Mouse (Mus musculus): ENCODE results near the gene Hnrnph2. TPM values are rescaled to one million over a fixed set of nuclear protein-coding genes. Genes with fewer than 3 reads are reported as not detected.
A peak's percentile ranks its signal among the peaks of the same experiment; 100 is the strongest.

Hnrnph2 gene
- total and polyA plus RNA-seq, 2 experiments from 2014 or later: 35.9 to 131 TPM

- DNase-seq (ENCODE audit: low spot score) (no peak), ATAC-seq (no peak)
- Histone ChIP-seq H3K4me2 (ENCODE audit: low read depth, low read length) (no peak overlapping the region), H3K9ac (replicated peaks; ENCODE audit: low read length) (no peak overlapping the region), H3K27me3 (ENCODE audit: insufficient read depth, low read length) (no peaks in the 10 kb centered on the region), H3K4me3 (ENCODE audit: low read length) (no peak overlapping the region), H3K9me3 (ENCODE audit: low read length) (no peaks in the 10 kb centered on the region), H3K27ac (no peak overlapping the region), H3K4me1 (ENCODE audit: insufficient read depth, low read length) (no peaks in the 10 kb centered on the region), H3K36me3 (ENCODE audit: insufficient read depth, low read length) (no peaks in the 10 kb centered on the region)
- 85% methylated on average over 14 of the region's 14 CpGs for WGBS
- no peak for TF ChIP-seq CTCF (IDR thresholded peaks at IDR 0.05; ENCODE audit: low read depth)
These were observed 20.3 kb upstream of the Hnrnph2 start for GRCm38 (mm10) chrX:134580528-134581305.

GRCm38 (mm10) chrX:134582270-134582669, 18.7 kb upstream of the Hnrnph2 start:
- DNase-seq (ENCODE audit: low spot score) (no peak), ATAC-seq (no peak)
- no peak for TF ChIP-seq CTCF (IDR thresholded peaks at IDR 0.05; ENCODE audit: low read depth)
- H3K4me1 ChIP-seq (ENCODE audit: insufficient read depth, low read length): no peaks in the 10 kb centered on the region
- no peak overlapping the region for H3K4me2 ChIP-seq (ENCODE audit: low read depth, low read length)
- no peaks in the 10 kb centered on the region for H3K36me3 ChIP-seq (ENCODE audit: insufficient read depth, low read length)
- 79% methylated on average over 11 of the region's 11 CpGs for WGBS
- no peak overlapping the region for H3K27ac ChIP-seq
- H3K9me3 ChIP-seq (ENCODE audit: low read length): no peaks in the 10 kb centered on the region
- H3K9ac ChIP-seq (replicated peaks; ENCODE audit: low read length): no peak overlapping the region
- no peak overlapping the region for H3K4me3 ChIP-seq (ENCODE audit: low read length)
- H3K27me3 ChIP-seq (ENCODE audit: insufficient read depth, low read length): no peaks in the 10 kb centered on the region

- DNase-seq (ENCODE audit: low spot score) (no peak), ATAC-seq (no peak)
- Histone ChIP-seq H3K4me3 (ENCODE audit: low read length) (no peak within 1 kb of the TSS), H3K4me2 (ENCODE audit: low read depth, low read length) (no peak within 1 kb of the TSS), H3K27ac (no peak within 1 kb of the TSS), H3K27me3 (ENCODE audit: insufficient read depth, low read length) (no peaks in the 10 kb centered on the region), H3K36me3 (ENCODE audit: insufficient read depth, low read length) (no peaks in the 10 kb centered on the region), H3K9ac (replicated peaks; ENCODE audit: low read length) (no peak within 1 kb of the TSS), H3K4me1 (ENCODE audit: insufficient read depth, low read length) (no peaks in the 10 kb centered on the region), H3K9me3 (ENCODE audit: low read length) (no peaks in the 10 kb centered on the region)
- 80% methylated on average over 11 of the region's 11 CpGs for WGBS
- TF ChIP-seq CTCF (IDR thresholded peaks at IDR 0.05; ENCODE audit: low read depth): no peak
These were observed 17.9 kb upstream of the Hnrnph2 start, which contains the start of gene Btk for GRCm38 (mm10) chrX:134582888-134583669. Gene Btk (minus strand): TSS chrX:134583570.

GRCm38 (mm10) chrX:134585103-134586002, 15.6 kb upstream of the Hnrnph2 start, which contains the start of gene Rpl36a:
Gene Rpl36a (plus strand): TSS chrX:134585654.
- H3K9ac ChIP-seq (replicated peaks; ENCODE audit: low read length): peak within 1 kb of the TSS; percentile 52
- ATAC-seq (peak; percentile 99), DNase-seq (ENCODE audit: low spot score) (peak; percentile 94)
- H3K27ac ChIP-seq: peak within 1 kb of the TSS; percentile 71
- H3K4me3 ChIP-seq (ENCODE audit: low read length): peak within 1 kb of the TSS; percentile 44
- peak; percentile 73 for TF ChIP-seq CTCF (IDR thresholded peaks at IDR 0.05; ENCODE audit: low read depth)
- no peaks in the 10 kb centered on the region for H3K9me3 ChIP-seq (ENCODE audit: low read length)
- 29% methylated on average over 45 of the region's 45 CpGs for WGBS
- H3K27me3 ChIP-seq (ENCODE audit: insufficient read depth, low read length): no peaks in the 10 kb centered on the region
- no peaks in the 10 kb centered on the region; the same call in 1 of the 2 replicates for H3K36me3 ChIP-seq (ENCODE audit: insufficient read depth, low read length)
- H3K4me1 ChIP-seq (ENCODE audit: insufficient read depth, low read length): no peaks in the 10 kb centered on the region
- H3K4me2 ChIP-seq (ENCODE audit: low read depth, low read length): peak within 1 kb of the TSS; percentile 58

- H3K4me1 ChIP-seq (ENCODE audit: insufficient read depth, low read length): no peaks in the 10 kb centered on the region
- 53% methylated on average over 8 of the region's 8 CpGs for WGBS
- peak overlapping the region; percentile 52 for H3K9ac ChIP-seq (replicated peaks; ENCODE audit: low read length)
- peak overlapping the region; percentile 44 for H3K4me3 ChIP-seq (ENCODE audit: low read length)
- no peak for TF ChIP-seq CTCF (IDR thresholded peaks at IDR 0.05; ENCODE audit: low read depth)
- ATAC-seq (no peak), DNase-seq (ENCODE audit: low spot score) (no peak)
- H3K27ac ChIP-seq: peak overlapping the region; percentile 71; the same call in 1 of the 2 replicates
- H3K4me2 ChIP-seq (ENCODE audit: low read depth, low read length): peak overlapping the region; percentile 58
- H3K36me3 ChIP-seq (ENCODE audit: insufficient read depth, low read length): no peaks in the 10 kb centered on the region; the same call in 1 of the 2 replicates
- H3K9me3 ChIP-seq (ENCODE audit: low read length): no peaks in the 10 kb centered on the region
- no peaks in the 10 kb centered on the region for H3K27me3 ChIP-seq (ENCODE audit: insufficient read depth, low read length)
These were observed 14.5 kb upstream of the Hnrnph2 start for GRCm38 (mm10) chrX:134586447-134586846.

GRCm38 (mm10) chrX:134588261-134588660, 12.7 kb upstream of the Hnrnph2 start:
- 76% methylated on average over 4 of the region's 4 CpGs for WGBS
- no peak for TF ChIP-seq CTCF (IDR thresholded peaks at IDR 0.05; ENCODE audit: low read depth)
- Histone ChIP-seq H3K27ac (no peak overlapping the region), H3K4me3 (ENCODE audit: low read length) (no peak overlapping the region), H3K4me1 (ENCODE audit: insufficient read depth, low read length) (no peaks in the 10 kb centered on the region), H3K36me3 (ENCODE audit: insufficient read depth, low read length) (no peaks in the 10 kb centered on the region; the same call in 1 of the 2 replicates), H3K27me3 (ENCODE audit: insufficient read depth, low read length) (no peaks in the 10 kb centered on the region), H3K9ac (replicated peaks; ENCODE audit: low read length) (no peak overlapping the region), H3K4me2 (ENCODE audit: low read depth, low read length) (no peak overlapping the region), H3K9me3 (ENCODE audit: low read length) (no peaks in the 10 kb centered on the region)
- DNase-seq (ENCODE audit: low spot score) (no peak), ATAC-seq (no peak)

All from hindbrain, postnatal 0 days (tissue).